Mouse (Mus musculus) lung, adult 2 months (tissue): ENCODE measurements at regions not wholly inside any gene's neighbourhood (a gene's known extent, or its start where the extent isn't known, plus 50 kb on each side); places are given as distances from the start of the nearest gene placed in this dataset.

Experiments used
- CTCF ChIP-seq: fragments of 200-500 bp; IDR thresholded peaks from 2 replicates; pipeline ENCODE4 v1.5.1; 2011; ENCODE audit warnings: mild to moderate bottlenecking, low read length, control low read depth; ENCODE audit not compliant: insufficient read depth
- POLR2A ChIP-seq: fragments of 200-500 bp; IDR thresholded peaks from 2 replicates; pipeline ENCODE4 v1.6.1; 2011; ENCODE audit warnings: low read depth, mild to moderate bottlenecking, control low read depth, low read length, borderline replicate concordance; ENCODE audit errors: extremely low read depth

DNA sequence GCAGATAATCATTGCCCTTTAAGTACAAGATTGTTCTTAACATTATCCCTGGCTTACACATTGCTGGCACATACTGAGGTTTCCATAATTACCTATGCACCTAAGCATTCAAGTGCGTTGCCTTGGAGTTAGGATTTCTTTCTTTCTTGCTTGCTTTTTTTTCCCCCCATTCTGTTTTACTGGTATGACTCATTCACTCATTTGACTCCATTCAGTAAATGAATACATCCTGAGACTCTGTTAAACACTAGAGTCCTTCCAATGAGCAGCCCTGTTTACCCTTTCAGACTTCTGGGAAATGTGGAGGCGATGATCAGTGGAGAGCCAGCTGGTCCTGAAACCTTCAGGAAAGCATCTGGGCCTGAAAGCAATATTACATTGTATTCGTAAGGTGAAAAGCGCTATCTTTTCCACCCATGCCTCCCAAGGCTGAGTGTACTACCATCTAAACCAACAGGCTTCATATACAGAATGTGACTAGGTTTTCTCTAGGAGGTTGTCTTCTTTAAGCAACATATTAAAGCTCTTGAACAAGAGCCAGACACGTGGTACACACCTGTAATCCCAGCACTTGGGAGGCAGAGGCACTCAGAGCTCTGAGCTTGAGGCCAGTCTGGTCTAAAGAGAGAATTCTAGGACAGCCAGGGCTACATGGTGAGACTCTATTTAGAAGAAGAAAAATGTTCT, 1267.6 kb upstream of the A1bg start:
- TF ChIP-seq CTCF (no peak), POLR2A (no peak)
